Mouse (Mus musculus): Measurements from ENCODE around the gene Zfp382. TPM values are rescaled to one million over a fixed set of nuclear protein-coding genes. Genes with fewer than 3 reads are reported as not detected.
"Not testable (repeated sequence)": the region's sequence is repeated elsewhere in the genome, so short reads cannot be mapped to it uniquely, and the experiment has no call there.

Zfp382 gene
- polyA plus RNA-seq, 2 experiments, result 0.32 to 0.66 TPM

DNA sequence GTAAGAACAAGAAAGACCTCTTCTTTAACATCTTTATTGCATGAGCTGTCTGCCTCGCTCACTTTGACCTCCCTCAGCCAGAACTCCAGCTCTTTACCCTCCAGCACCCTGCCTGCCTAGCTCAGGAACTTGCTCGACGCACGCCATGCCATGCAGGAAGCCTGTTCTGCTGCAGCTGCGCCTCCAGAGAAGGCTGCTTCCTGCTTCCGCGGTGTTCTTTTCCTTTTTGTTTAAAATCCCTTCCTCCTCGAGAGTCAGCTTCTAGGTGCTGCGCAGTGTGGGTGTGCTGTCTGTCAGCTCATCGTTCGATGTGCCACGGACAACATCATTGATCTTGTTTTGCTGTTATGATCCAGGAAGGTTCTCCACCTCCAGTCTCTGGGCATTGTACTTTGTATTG is 54.7 kb downstream of the Zfp382 start:
- H3K36me3 ChIP-seq (replicated peaks; ENCODE audit: control insufficient read depth, insufficient read depth, low read depth), result no peaks in the 10 kb centered on the region; the same call in 1 of the 2 replicates
- no peak overlapping the region for H3K4me3 ChIP-seq (ENCODE audit: insufficient read depth in 1 of 2, low read depth in 2 of 2, low read length in 2 of 2)
- TF ChIP-seq CTCF (IDR thresholded peaks at IDR 0.05; ENCODE audit: low read depth) (no peak), EP300 (IDR thresholded peaks at IDR 0.05; ENCODE audit: low read depth) (no peak)
- WGBS (ENCODE audit: insufficient replicate concordance), result 44% methylated on average over 12 of the region's 12 CpGs
- H3K4me1 ChIP-seq (replicated peaks; ENCODE audit: control insufficient read depth in 2 of 2, insufficient read depth in 2 of 2, low read length in 1 of 2), result no peaks in the 10 kb centered on the region
- no peak overlapping the region for H3K27ac ChIP-seq
- no peak for DNase-seq (ENCODE audit: low read depth in 3 of 3, low spot score in 3 of 3)
- H3K9me3 ChIP-seq (ENCODE audit: control insufficient read depth, low read length), result no peaks in the 10 kb centered on the region
- H3K9ac ChIP-seq (replicated peaks), result no peak overlapping the region
- no peak overlapping the region for H3K4me2 ChIP-seq (ENCODE audit: low read depth)
- no peak for ATAC-seq (ENCODE audit: insufficient read depth)
- no peaks in the 10 kb centered on the region for H3K27me3 ChIP-seq (ENCODE audit: control insufficient read depth, insufficient read depth, low read length)

- Histone ChIP-seq H3K9ac (replicated peaks) (no peak overlapping the region), H3K27ac (no peak overlapping the region), H3K4me2 (ENCODE audit: low read depth) (no peak overlapping the region), H3K4me1 (replicated peaks; ENCODE audit: control insufficient read depth in 2 of 2, insufficient read depth in 2 of 2, low read length in 1 of 2) (no peaks in the 10 kb centered on the region), H3K9me3 (ENCODE audit: control insufficient read depth, low read length) (no peaks in the 10 kb centered on the region), H3K4me3 (ENCODE audit: insufficient read depth in 1 of 2, low read depth in 2 of 2, low read length in 2 of 2) (no peak overlapping the region), H3K27me3 (ENCODE audit: control insufficient read depth, insufficient read depth, low read length) (no peaks in the 10 kb centered on the region), H3K36me3 (replicated peaks; ENCODE audit: control insufficient read depth, insufficient read depth, low read depth) (no peaks in the 10 kb centered on the region; the same call in 1 of the 2 replicates)
- TF ChIP-seq CTCF (IDR thresholded peaks at IDR 0.05; ENCODE audit: low read depth) (no peak), EP300 (IDR thresholded peaks at IDR 0.05; ENCODE audit: low read depth) (no peak)
- no peak for ATAC-seq (ENCODE audit: insufficient read depth)
- 74% methylated on average over 11 of the region's 11 CpGs for WGBS (ENCODE audit: insufficient replicate concordance)
- DNase-seq (ENCODE audit: low read depth in 3 of 3, low spot score in 3 of 3), result no peak
Measured at GRCm38 (mm10) chr7:30178256-30178655, 56.5 kb downstream of the Zfp382 start.

DNA sequence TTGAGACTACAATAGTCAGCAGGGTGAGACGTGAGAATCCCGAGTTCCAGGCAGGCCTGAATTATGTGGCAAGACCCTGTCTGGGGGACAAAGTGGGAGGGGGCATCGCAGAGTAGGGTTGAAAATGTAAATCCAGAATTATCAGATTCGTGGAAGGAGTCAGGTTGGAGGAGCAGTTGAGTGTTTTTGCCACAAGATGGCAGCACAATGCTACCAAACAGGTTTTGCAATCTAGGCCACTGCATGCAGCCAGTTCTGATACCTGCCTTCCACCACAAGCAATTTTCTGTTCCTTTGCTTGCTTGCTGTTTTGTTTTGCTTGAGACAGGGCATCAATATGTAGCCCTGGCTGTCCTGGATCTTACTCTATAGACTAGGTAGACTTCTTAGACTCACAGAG is 59.6 kb downstream of the Zfp382 start:
- WGBS (ENCODE audit: insufficient replicate concordance), result 2% methylated on average over 4 of the region's 4 CpGs
- ATAC-seq (ENCODE audit: insufficient read depth), result no peak
- TF ChIP-seq CTCF (IDR thresholded peaks at IDR 0.05; ENCODE audit: low read depth), result peak; percentile 90
- no peak for TF ChIP-seq EP300 (IDR thresholded peaks at IDR 0.05; ENCODE audit: low read depth)

GRCm38 (mm10) chr7:30181929-30182328 is 60.2 kb downstream of the Zfp382 start:
- H3K4me1 ChIP-seq (replicated peaks; ENCODE audit: control insufficient read depth in 2 of 2, insufficient read depth in 2 of 2, low read length in 1 of 2); H3K27me3 ChIP-seq (ENCODE audit: control insufficient read depth, insufficient read depth, low read length); H3K9me3 ChIP-seq (ENCODE audit: control insufficient read depth, low read length); DNase-seq (ENCODE audit: low read depth in 3 of 3, low spot score in 3 of 3); H3K4me3 ChIP-seq (ENCODE audit: insufficient read depth in 1 of 2, low read depth in 2 of 2, low read length in 2 of 2); H3K4me2 ChIP-seq (ENCODE audit: low read depth); H3K36me3 ChIP-seq (replicated peaks; ENCODE audit: control insufficient read depth, insufficient read depth, low read depth); ATAC-seq (ENCODE audit: insufficient read depth); H3K27ac ChIP-seq; H3K9ac ChIP-seq (replicated peaks): not testable (repeated sequence)
- WGBS (ENCODE audit: insufficient replicate concordance), result 79% methylated on average over 9 of the region's 10 CpGs

More for the DNA sequence above, 59.6 kb downstream of the Zfp382 start:
- no peaks in the 10 kb centered on the region; the same call in none of the 2 replicates for H3K36me3 ChIP-seq (replicated peaks; ENCODE audit: control insufficient read depth, insufficient read depth, low read depth)
- no peak overlapping the region for H3K27ac ChIP-seq
- H3K27me3 ChIP-seq (ENCODE audit: control insufficient read depth, insufficient read depth, low read length), result no peaks in the 10 kb centered on the region
- H3K4me3 ChIP-seq (ENCODE audit: insufficient read depth in 1 of 2, low read depth in 2 of 2, low read length in 2 of 2), result no peak overlapping the region
- DNase-seq (ENCODE audit: low read depth in 3 of 3, low spot score in 3 of 3), result peak in 1 of 3 experiments; percentile 51
- H3K4me1 ChIP-seq (replicated peaks; ENCODE audit: control insufficient read depth in 2 of 2, insufficient read depth in 2 of 2, low read length in 1 of 2), result peaks cover 0 to 9% of the 10 kb centered on the region in 2 experiments; a peak in 2 of 4 replicates
- H3K9ac ChIP-seq (replicated peaks), result no peak overlapping the region
- no peak overlapping the region for H3K4me2 ChIP-seq (ENCODE audit: low read depth)
- H3K9me3 ChIP-seq (ENCODE audit: control insufficient read depth, low read length), result no peaks in the 10 kb centered on the region

DNA sequence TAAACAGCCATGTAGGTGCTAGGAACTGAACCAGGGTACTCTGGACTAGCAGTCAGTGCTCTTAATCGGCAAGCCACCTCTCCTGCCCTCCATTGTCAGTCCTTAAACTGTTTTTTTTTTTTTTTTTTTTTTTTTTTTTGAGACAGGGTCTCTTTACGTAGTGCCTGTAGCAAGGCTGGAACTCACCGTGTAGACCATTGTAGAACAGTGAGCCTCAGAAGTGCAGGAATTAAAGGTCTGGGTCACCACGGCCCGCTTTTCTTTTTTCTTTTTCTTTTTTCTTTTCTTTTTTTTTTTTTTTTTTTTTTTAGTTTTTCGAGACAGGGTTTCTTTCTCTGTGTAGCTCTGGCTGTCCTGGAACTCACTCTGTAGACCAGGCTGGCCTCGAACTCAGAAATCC is 61.4 kb downstream of the Zfp382 start:
- 64% methylated on average over 6 of the region's 7 CpGs for WGBS (ENCODE audit: insufficient replicate concordance)
- not testable (repeated sequence) for H3K27me3 ChIP-seq (ENCODE audit: control insufficient read depth, insufficient read depth, low read length)

More for the DNA sequence above, 61.4 kb downstream of the Zfp382 start:
- Histone ChIP-seq H3K36me3 (replicated peaks; ENCODE audit: control insufficient read depth, insufficient read depth, low read depth) (peaks cover 17% of the 10 kb centered on the region), H3K4me2 (ENCODE audit: low read depth) (peak overlapping the region; percentile 64)
- H3K4me1 ChIP-seq (replicated peaks; ENCODE audit: control insufficient read depth in 2 of 2, insufficient read depth in 2 of 2, low read length in 1 of 2); H3K27ac ChIP-seq; H3K4me3 ChIP-seq (ENCODE audit: insufficient read depth in 1 of 2, low read depth in 2 of 2, low read length in 2 of 2); DNase-seq (ENCODE audit: low read depth in 3 of 3, low spot score in 3 of 3); ATAC-seq (ENCODE audit: insufficient read depth); H3K9me3 ChIP-seq (ENCODE audit: control insufficient read depth, low read length); H3K9ac ChIP-seq (replicated peaks): not testable (repeated sequence)
